Mouse (Mus musculus) C2C12 (cell line): Measurements from ENCODE around the gene Lhb.

Source experiments
- CEBPB ChIP-seq: IDR thresholded peaks from one replicate; pipeline ENCODE4 v1.6.1; 2011; ENCODE audit warnings: low read depth, mild to moderate bottlenecking, control low read depth, moderate library complexity
- CTCF ChIP-seq: IDR thresholded peaks from one replicate; pipeline ENCODE4 v1.5.1; 2011; ENCODE audit not compliant: control insufficient read depth, insufficient read depth, insufficient read length
- MAX ChIP-seq: IDR thresholded peaks from one replicate; pipeline ENCODE4 v1.6.1; 2011; ENCODE audit warnings: mild to moderate bottlenecking, control low read depth
- MYOD1 ChIP-seq: IDR thresholded peaks from one replicate; pipeline ENCODE4 v1.6.1; 2011; ENCODE audit warnings: low read depth; ENCODE audit not compliant: control insufficient read depth, insufficient read length
- MYOG ChIP-seq: IDR thresholded peaks from one replicate; pipeline ENCODE4 v1.6.1; 2011; ENCODE audit not compliant: control insufficient read depth, insufficient read length; ENCODE audit errors: extremely low read depth
- USF1 ChIP-seq: IDR thresholded peaks from one replicate; pipeline ENCODE4 v1.6.1; 2011; ENCODE audit warnings: low read depth, mild to moderate bottlenecking, control low read depth, moderate library complexity

DNA sequence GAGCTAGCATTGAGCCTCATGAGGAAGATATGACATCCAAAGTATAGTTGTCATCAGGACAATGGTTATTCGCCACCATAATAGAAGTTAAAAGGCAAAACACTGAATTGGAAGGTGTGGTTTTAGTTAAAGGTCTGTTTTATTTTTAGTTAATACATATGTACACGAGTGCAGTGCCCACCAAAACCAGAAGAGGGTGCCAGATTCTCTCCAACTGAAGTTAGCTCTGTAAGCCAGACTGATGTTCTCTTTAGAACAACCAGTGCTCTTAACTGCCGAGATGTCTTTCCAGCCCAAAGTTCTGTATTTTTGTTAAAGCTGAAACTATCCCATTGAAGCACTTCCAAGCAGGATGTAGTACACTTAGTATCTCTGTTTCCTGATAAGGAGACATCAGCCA is 50.2 kb downstream of the Lhb start:
- TF ChIP-seq CTCF (no peak), MYOD1 (no peak), MAX (no peak), USF1 (no peak), MYOG (no peak), CEBPB (no peak)
